Mouse (Mus musculus): ENCODE data around the gene AU022252. TPM values are rescaled to one million over a fixed set of nuclear protein-coding genes. Genes with fewer than 3 reads are reported as not detected.
A peak's percentile ranks its signal among the peaks of the same experiment; 100 is the strongest.

The AU022252 gene
- total RNA-seq, 2 experiments from 2014 or later: 17.8 to 20.7 TPM

DNA sequence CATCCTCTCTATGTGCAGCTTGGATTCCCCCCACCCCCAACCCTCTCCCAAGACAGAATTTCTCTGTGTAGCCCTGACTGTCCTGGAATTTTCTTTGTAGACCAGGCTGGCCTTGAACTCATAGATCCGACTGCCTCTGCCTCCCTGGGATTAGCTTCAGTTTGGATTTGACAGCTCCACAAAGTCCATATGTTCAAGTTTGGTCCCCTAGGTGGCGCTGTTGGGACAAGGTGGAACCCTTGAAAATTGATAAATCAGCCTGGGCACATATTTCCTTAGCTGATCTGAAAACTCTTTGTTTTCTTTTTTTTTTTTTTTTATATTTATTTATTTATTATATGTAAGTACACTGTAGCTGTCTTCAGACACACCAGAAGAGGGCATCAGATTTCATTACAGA is 75.3 kb downstream of the AU022252 start:
- intact Hi-C loops (cut with DNase I; ENCODE audit: low total_unique reads): no loop called here
- peak; percentile 48 for DNase-seq

Other genes starting within 250 kb of the AU022252 start
- 1 to 10 TPM; 4.8 to 6.6 TPM for gene Slc2a1, start 124.0 kb downstream of the AU022252 start, total RNA-seq (2021)
- 10 to 100 TPM in 1 of 2 experiments, 1 to 10 TPM in 1; 9.3 to 13.5 TPM for gene Zfp691, start 58.5 kb downstream of the AU022252 start, total RNA-seq (2021)
- gene Ermap, start 42.7 kb downstream of the AU022252 start, total RNA-seq (2021): under 1 TPM in 1 of 2 experiments, not detected in 1; 0.13 TPM
- 10 to 100 TPM; 24.7 to 26.0 TPM for gene Svbp, start 37.4 kb downstream of the AU022252 start, total RNA-seq (2021)
- gene Tmem269, start 14.5 kb downstream of the AU022252 start, total RNA-seq (2021): not detected
- 10 to 100 TPM; 17.4 to 18.2 TPM for gene P3h1, start 203 bp upstream of the AU022252 start, total RNA-seq (2021)
- 10 to 100 TPM in 1 of 2 experiments, 1 to 10 TPM in 1; 6.2 to 16.8 TPM for gene Cldn19, start 22.7 kb upstream of the AU022252 start, total RNA-seq (2021)
- 100 to 1,000 TPM; 494 to 519 TPM for gene Ybx1, start 61.9 kb upstream of the AU022252 start, total RNA-seq (2021)
- gene Ppih, start 87.8 kb upstream of the AU022252 start, total RNA-seq (2021): 10 to 100 TPM in 1 of 2 experiments, 1 to 10 TPM in 1; 9.9 to 10.4 TPM
- gene Ccdc30, start 182.8 kb upstream of the AU022252 start, total RNA-seq (2021): under 1 TPM in 1 of 2 experiments, not detected in 1; 0.33 TPM
- 1 to 10 TPM; 4.1 to 4.8 TPM for gene Ppcs, start 189.7 kb upstream of the AU022252 start, total RNA-seq (2021)
- under 1 TPM in 1 of 2 experiments, not detected in 1; 0.20 TPM for gene Zmynd12, start 190.1 kb upstream of the AU022252 start, total RNA-seq (2021)